Mouse (Mus musculus) lung, adult 2 months (tissue): ENCODE results near the gene Mrvi1.

Experiments
- CTCF ChIP-seq: fragments of 200-500 bp; IDR thresholded peaks from 2 replicates; pipeline ENCODE4 v1.5.1; 2011; ENCODE audit warnings: mild to moderate bottlenecking, low read length, control low read depth; ENCODE audit not compliant: insufficient read depth
- POLR2A ChIP-seq: fragments of 200-500 bp; IDR thresholded peaks from 2 replicates; pipeline ENCODE4 v1.6.1; 2011; ENCODE audit warnings: low read depth, mild to moderate bottlenecking, control low read depth, low read length, borderline replicate concordance; ENCODE audit errors: extremely low read depth

DNA sequence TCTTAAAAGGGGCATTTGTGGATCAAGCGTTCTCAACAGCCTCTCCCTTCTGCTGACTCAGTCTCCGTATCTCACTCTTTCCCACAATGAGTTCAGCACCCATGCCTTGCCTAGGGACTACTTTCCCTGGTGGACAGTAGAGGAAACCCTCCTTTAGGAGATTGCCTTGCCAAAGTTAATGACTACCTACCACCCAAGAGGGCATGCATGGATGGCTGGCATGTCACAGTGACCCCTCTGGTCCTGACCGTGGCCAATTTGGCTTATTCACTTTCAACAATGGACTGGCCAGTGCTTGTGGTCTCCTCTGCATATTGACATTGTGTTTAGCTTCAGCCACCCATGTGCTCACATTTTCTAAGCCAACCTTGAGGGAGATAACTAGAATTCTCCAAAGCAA is 19.8 kb downstream of the Mrvi1 start:
- no peak for TF ChIP-seq POLR2A
- no peak for TF ChIP-seq CTCF
